7 mouse cellular contexts compared by ENCODE assay signal in genomic region chr13:82250361-82250760, GRCm38 (mm10).
"Had no signal": no experiment of that assay in that cellular context is flagged by ENCODE, and none has a peak within 500 bp of the region (broad histone marks: within the 10 kb centered on the region; RNA-seq: fewer than 3 reads in every experiment).

No protein-coding gene starts in this region.

- DNase-seq: kidney, postnatal 14 days; lung, adult 2 months; lung, postnatal 10 days; retina, postnatal 1 day; right cerebral cortex, postnatal 25 days; thymus, adult 18-20 months; thymus, postnatal 14 days had no signal
